Mouse (Mus musculus) right cerebral cortex, postnatal 14 days (tissue): ENCODE results near the gene 1700034J05Rik.

Experiments used
- DNase-seq: peaks from one replicate; pipeline ENCODE4 v3.0.0; 2022

Gene 1700034J05Rik

GRCm38 (mm10) chr6:146963396-146964150, 9.4 kb upstream of the 1700034J05Rik start:
- no peak for DNase-seq

- DNase-seq, result no peak
Measured at GRCm38 (mm10) chr6:146961832-146962481, 7.7 kb upstream of the 1700034J05Rik start.

GRCm38 (mm10) chr6:146960956-146961355, 6.7 kb upstream of the 1700034J05Rik start:
- no peak for DNase-seq

GRCm38 (mm10) chr6:146959908-146960680, 5.9 kb upstream of the 1700034J05Rik start:
- no peak for DNase-seq

GRCm38 (mm10) chr6:146958694-146959093, 4.5 kb upstream of the 1700034J05Rik start:
- no peak for DNase-seq

- DNase-seq, result no peak
Measured at GRCm38 (mm10) chr6:146956961-146957360, 2.7 kb upstream of the 1700034J05Rik start.

GRCm38 (mm10) chr6:146955896-146956295, 1.7 kb upstream of the 1700034J05Rik start:
- DNase-seq, result peak; percentile 43

- no peak for DNase-seq
Measured at GRCm38 (mm10) chr6:146955475-146955874, 1.3 kb upstream of the 1700034J05Rik start.

GRCm38 (mm10) chr6:146950454-146950832, 3.8 kb downstream of the 1700034J05Rik start:
- no peak for DNase-seq

GRCm38 (mm10) chr6:146949682-146950453, 4.4 kb downstream of the 1700034J05Rik start:
- DNase-seq, result no peak

- no peak for DNase-seq
Measured at GRCm38 (mm10) chr6:146947186-146947585, 7.0 kb downstream of the 1700034J05Rik start.

- DNase-seq, result no peak
Measured at GRCm38 (mm10) chr6:146946327-146947029, 7.7 kb downstream of the 1700034J05Rik start.

GRCm38 (mm10) chr6:146944830-146945229, 9.4 kb downstream of the 1700034J05Rik start:
- no peak for DNase-seq

GRCm38 (mm10) chr6:146944009-146944408, 10.2 kb downstream of the 1700034J05Rik start:
- DNase-seq, result no peak

- DNase-seq, result no peak
Measured at GRCm38 (mm10) chr6:146941505-146942275, 12.5 kb downstream of the 1700034J05Rik start.

GRCm38 (mm10) chr6:146939026-146939425, 15.2 kb downstream of the 1700034J05Rik start:
- no peak for DNase-seq

GRCm38 (mm10) chr6:146935957-146936356, 18.3 kb downstream of the 1700034J05Rik start:
- no peak for DNase-seq

- DNase-seq, result no peak
Measured at GRCm38 (mm10) chr6:146933123-146933522, 21.1 kb downstream of the 1700034J05Rik start.

GRCm38 (mm10) chr6:146929031-146929430, 25.2 kb downstream of the 1700034J05Rik start:
- DNase-seq, result no peak

- DNase-seq, result no peak
Measured at GRCm38 (mm10) chr6:146928108-146928507, 26.1 kb downstream of the 1700034J05Rik start.

- no peak for DNase-seq
Measured at GRCm38 (mm10) chr6:146926415-146926980, 27.7 kb downstream of the 1700034J05Rik start.
